Mouse (Mus musculus): ENCODE data around the gene Raly. TPM values are rescaled to one million over a fixed set of nuclear protein-coding genes. Genes with fewer than 3 reads are reported as not detected.

Gene Raly
- total RNA-seq (2021) = 10 to 100 TPM; 83.4 to 92.7 TPM
- 89.8 and 112 TPM in 2 replicates for polyA plus RNA-seq (2012; rRNA removed)
- long read RNA-seq, partial matches to known transcripts = 2 of 4 reads
- long read RNA-seq, other reads (novel, unspliced or antisense) = 0 of 4 reads

DNA sequence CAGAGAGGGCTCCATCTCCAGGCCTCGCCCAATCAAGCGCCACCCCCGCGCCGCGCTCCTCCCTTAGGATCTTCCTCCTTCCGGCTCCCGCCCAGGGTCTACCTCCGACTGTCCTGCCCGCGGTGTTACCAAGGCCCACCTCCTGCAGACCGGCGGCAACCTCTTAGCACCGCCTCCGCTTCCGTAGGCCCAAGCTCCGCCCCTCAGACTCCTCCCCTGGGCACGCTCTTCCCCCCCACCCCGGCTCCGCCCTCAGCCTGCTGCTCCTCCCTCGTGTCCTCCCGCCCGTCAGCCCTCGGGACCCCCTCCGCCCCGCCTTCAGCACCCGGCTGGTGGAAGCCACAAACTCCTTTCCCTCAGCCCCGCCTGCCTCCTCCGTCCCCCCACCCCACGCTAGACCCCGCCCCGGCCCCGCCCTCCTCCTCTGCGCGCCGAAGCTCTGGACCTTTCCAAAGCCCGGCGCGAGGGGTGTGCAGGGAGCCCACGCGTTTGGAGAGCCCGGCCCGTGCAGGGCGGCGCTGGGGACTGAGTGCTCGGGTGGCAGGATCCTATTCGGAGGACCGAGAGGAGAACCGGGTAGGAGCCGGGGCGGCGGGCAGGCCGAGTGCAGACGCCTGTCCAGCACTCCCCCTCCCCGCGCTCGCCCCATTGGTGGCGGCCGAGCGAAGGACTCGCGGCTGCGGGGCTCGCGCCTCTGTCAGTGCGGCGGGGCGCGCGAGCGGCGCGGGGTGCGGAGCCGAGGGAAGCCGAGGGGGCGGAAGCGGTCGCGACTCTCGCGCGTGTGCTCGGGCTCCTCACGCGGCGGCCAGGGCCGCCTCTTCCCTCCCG is at the start of gene Raly, which contains the start of gene a:
Raly (plus strand) TSS at position 441 of the 828 bp plus-strand sequence.
a (plus strand) TSS at position 747 of the 828 bp plus-strand sequence.
- WGBS = 1% methylated on average over 89 of the region's 89 CpGs
- TF ChIP-seq EP300 (IDR thresholded peaks at IDR 0.05; ENCODE audit: insufficient read depth, low read depth, low read length) = 0 out of 2 replicates have a peak, but pooled peaks have one; percentile 24
- TF ChIP-seq POLR2A (IDR thresholded peaks at IDR 0.05; ENCODE audit: insufficient read depth, low read depth, low read length) = peak; percentile 95
- peak; percentile 37 for TF ChIP-seq CTCF (IDR thresholded peaks at IDR 0.05)
- Histone ChIP-seq H3K27ac (peak within 1 kb of the TSS; percentile 99), H3K79me2 (replicated peaks; ENCODE audit: control insufficient read depth, insufficient read depth, low read length) (peaks cover 6% of the 10 kb centered on the region; the same call in 1 of the 2 replicates), H3K27me3 (ENCODE audit: control insufficient read depth, insufficient read depth, low read length) (no peaks in the 10 kb centered on the region), H3K4me1 (ENCODE audit: control insufficient read depth, insufficient read depth, low read length) (peaks cover 10% of the 10 kb centered on the region), H3K9ac (ENCODE audit: low read depth, low read length) (peak within 1 kb of the TSS; percentile 95), H3K36me3 (ENCODE audit: control insufficient read depth, insufficient read depth, low read length) (peaks cover 28% of the 10 kb centered on the region), H3K4me3 (peak within 1 kb of the TSS; percentile 98)
- peak; percentile 96 to 98 for DNase-seq
- intact Hi-C loops (cut with DNase I) = loop anchor here (2.0 to 10.0 kb wide), 5 partner anchors 30 to 356 kb away; partner anchors contain the start of genes Cbfa2t2 and Eif2s2

DNA sequence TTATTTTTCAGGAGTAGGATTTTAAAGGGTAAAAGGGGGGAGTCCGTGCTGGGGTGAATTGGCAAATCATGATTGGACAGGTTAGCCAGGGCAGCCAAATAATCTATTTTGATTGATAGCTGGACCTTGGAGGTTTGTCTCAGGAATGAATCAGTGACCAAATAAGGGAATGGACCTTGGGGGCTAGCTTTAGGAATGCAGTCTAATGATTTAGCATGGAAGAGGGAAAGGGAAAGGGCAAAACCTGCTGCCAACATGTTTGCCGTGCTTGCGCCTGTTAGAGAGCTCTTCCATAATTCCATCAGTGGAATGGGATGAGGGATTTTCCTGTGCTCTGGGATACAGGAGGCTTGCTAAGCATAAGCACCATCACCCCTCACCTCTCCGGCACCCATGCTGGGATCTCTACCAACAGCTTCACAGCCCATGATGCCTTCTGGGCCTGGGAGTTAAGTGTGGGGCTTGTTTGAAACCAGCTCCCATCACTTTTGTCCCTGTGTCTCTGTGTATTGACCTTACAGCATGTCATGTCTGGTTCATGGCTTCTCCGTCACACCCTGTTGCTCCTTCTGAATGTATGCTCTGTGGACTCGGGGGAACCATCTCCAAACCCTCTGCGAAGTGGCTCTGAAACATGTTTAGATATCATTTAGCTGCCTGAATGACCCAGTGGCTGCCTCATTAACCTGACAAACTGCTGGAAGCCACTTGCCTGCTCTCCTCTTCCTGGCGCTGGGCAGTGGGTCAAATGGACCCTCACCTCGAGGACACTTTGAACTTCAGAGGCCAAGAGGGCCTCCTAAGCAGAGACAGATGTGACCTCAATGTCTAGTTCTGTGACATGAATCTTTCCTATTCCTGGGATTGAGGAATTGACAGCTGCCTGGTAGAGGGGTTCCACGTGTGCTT is 47.7 kb upstream of the Raly start:
- 79% methylated on average over 10 of the region's 10 CpGs for WGBS
- no peaks in the 10 kb centered on the region for H3K4me1 ChIP-seq (ENCODE audit: control insufficient read depth, insufficient read depth, low read length)
- intact Hi-C loops (cut with DNase I) = no loop called here

DNA sequence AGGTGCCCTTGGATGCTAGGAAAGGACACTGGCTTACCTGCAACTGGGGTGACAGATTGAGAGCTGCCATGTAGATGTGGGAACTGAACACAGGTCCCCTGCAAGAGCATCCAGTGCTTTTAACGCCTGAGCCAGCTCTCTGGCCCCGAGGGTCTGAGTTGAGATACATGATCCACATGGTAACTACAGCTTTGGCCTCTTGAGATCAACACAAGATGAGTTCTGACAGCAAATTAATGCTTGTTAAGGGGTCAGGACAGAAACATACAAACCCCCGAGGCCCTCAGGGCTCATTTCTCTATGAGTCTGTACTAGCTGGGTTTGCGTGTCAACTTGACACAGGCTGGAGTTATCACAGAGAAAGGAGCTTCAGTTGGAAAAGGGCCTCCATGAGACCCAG is 47.0 kb upstream of the Raly start:
- Histone ChIP-seq H3K4me1 (ENCODE audit: control insufficient read depth, insufficient read depth, low read length) (no peaks in the 10 kb centered on the region), H3K9ac (ENCODE audit: low read depth, low read length) (no peak overlapping the region), H3K79me2 (replicated peaks; ENCODE audit: control insufficient read depth, insufficient read depth, low read length) (no peaks in the 10 kb centered on the region), H3K27me3 (ENCODE audit: control insufficient read depth, insufficient read depth, low read length) (no peaks in the 10 kb centered on the region), H3K4me3 (no peak overlapping the region), H3K36me3 (ENCODE audit: control insufficient read depth, insufficient read depth, low read length) (no peaks in the 10 kb centered on the region), H3K27ac (no peak overlapping the region)
- WGBS = 75% methylated on average over 4 of the region's 4 CpGs
- TF ChIP-seq CTCF (IDR thresholded peaks at IDR 0.05) (no peak), POLR2A (IDR thresholded peaks at IDR 0.05; ENCODE audit: insufficient read depth, low read depth, low read length) (no peak), EP300 (IDR thresholded peaks at IDR 0.05; ENCODE audit: insufficient read depth, low read depth, low read length) (no peak)
- intact Hi-C loops (cut with DNase I) = no loop called here
- DNase-seq = no peak

More for the DNA sequence above, 47.7 kb upstream of the Raly start:
- H3K9ac ChIP-seq (ENCODE audit: low read depth, low read length) = no peak overlapping the region
- no peaks in the 10 kb centered on the region for H3K79me2 ChIP-seq (replicated peaks; ENCODE audit: control insufficient read depth, insufficient read depth, low read length)
- H3K27me3 ChIP-seq (ENCODE audit: control insufficient read depth, insufficient read depth, low read length) = no peaks in the 10 kb centered on the region
- no peak for TF ChIP-seq POLR2A (IDR thresholded peaks at IDR 0.05; ENCODE audit: insufficient read depth, low read depth, low read length)
- no peak for TF ChIP-seq CTCF (IDR thresholded peaks at IDR 0.05)
- TF ChIP-seq EP300 (IDR thresholded peaks at IDR 0.05; ENCODE audit: insufficient read depth, low read depth, low read length) = no peak
- H3K36me3 ChIP-seq (ENCODE audit: control insufficient read depth, insufficient read depth, low read length) = no peaks in the 10 kb centered on the region
- no peak for DNase-seq
- no peak overlapping the region for H3K4me3 ChIP-seq
- H3K27ac ChIP-seq = no peak overlapping the region

DNA sequence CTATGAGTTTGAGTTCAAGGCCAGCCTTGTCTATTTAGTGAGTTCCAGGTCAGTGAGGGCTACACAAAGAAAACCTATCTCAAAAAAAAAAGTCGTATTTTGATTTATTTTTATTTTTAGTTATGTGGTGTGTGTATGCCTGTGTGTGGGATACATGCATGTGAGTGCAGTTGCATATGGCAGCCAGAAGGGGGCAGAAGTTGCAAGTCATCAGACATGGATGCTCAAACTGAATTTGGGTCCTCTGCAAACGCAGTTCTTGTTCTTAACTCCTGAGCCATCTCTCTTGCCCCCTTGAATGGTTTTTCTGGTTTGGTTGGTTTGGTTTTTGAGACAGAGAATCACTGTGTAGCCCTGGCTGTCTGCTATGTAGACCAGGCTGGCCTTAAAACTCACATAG is 42.5 kb upstream of the Raly start:
- no peak for DNase-seq
- Histone ChIP-seq H3K79me2 (replicated peaks; ENCODE audit: control insufficient read depth, insufficient read depth, low read length) (no peaks in the 10 kb centered on the region), H3K36me3 (ENCODE audit: control insufficient read depth, insufficient read depth, low read length) (no peaks in the 10 kb centered on the region), H3K27me3 (ENCODE audit: control insufficient read depth, insufficient read depth, low read length) (no peaks in the 10 kb centered on the region), H3K4me3 (no peak overlapping the region), H3K9ac (ENCODE audit: low read depth, low read length) (no peak overlapping the region), H3K4me1 (ENCODE audit: control insufficient read depth, insufficient read depth, low read length) (no peaks in the 10 kb centered on the region), H3K27ac (no peak overlapping the region)
- WGBS = 76% methylated on average over 2 of the region's 2 CpGs
- intact Hi-C loops (cut with DNase I) = no loop called here
- no peak for TF ChIP-seq EP300 (IDR thresholded peaks at IDR 0.05; ENCODE audit: insufficient read depth, low read depth, low read length)
- peak; percentile 40 for TF ChIP-seq CTCF (IDR thresholded peaks at IDR 0.05)

- DNase-seq = no peak
- H3K4me3 ChIP-seq = no peak overlapping the region
- no peak overlapping the region for H3K9ac ChIP-seq (ENCODE audit: low read depth, low read length)
- H3K36me3 ChIP-seq (ENCODE audit: control insufficient read depth, insufficient read depth, low read length) = no peaks in the 10 kb centered on the region
- TF ChIP-seq CTCF (IDR thresholded peaks at IDR 0.05) (no peak), EP300 (IDR thresholded peaks at IDR 0.05; ENCODE audit: insufficient read depth, low read depth, low read length) (no peak), POLR2A (IDR thresholded peaks at IDR 0.05; ENCODE audit: insufficient read depth, low read depth, low read length) (no peak)
- WGBS = 66% methylated on average over 23 of the region's 23 CpGs
- no peak overlapping the region for H3K27ac ChIP-seq
- intact Hi-C loops (cut with DNase I) = no loop called here
- H3K4me1 ChIP-seq (ENCODE audit: control insufficient read depth, insufficient read depth, low read length) = no peaks in the 10 kb centered on the region
- no peaks in the 10 kb centered on the region for H3K79me2 ChIP-seq (replicated peaks; ENCODE audit: control insufficient read depth, insufficient read depth, low read length)
- H3K27me3 ChIP-seq (ENCODE audit: control insufficient read depth, insufficient read depth, low read length) = no peaks in the 10 kb centered on the region
Observed at GRCm38 (mm10) chr2:154749046-154750036, 41.6 kb upstream of the Raly start.

Measured in heart, adult 2 months (tissue).